In the genomic region with DNA sequence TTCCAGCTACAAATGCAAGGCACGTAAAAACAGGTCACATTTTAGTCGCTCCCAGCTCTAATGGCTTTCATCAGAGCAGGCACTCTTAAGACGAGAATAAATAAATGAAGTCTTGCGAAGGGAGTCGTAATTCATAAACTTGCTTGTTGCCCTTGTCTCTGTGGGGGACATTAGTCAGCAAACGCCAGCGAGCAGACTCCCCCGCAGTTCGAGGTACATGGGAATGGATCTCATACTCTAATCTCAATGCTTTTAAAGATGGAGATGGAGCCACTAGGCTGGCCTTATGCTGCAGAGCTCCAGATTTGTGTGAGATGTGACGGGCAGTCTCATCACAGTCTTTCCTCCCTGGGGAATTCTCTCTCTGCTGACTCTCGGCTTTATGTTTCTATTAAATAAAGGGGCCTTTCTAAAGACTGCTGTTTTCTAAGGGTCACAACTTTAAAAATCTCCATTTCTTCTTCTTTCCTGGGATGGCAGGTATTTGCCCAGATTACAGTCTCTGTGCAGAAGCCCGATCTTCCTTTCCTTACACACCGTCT, we compare ENCODE assay signal across 21 mouse cellular contexts. TPM values are rescaled to one million over a fixed set of nuclear protein-coding genes. Genes with fewer than 3 reads are reported as not detected.
DNase-seq lines count a peak whose midpoint lies in the region; ATAC-seq and TF ChIP-seq lines count a peak whose summit lies in the region.
"Had no signal": no experiment of that assay in that cellular context is flagged by ENCODE, and none has a peak within 500 bp of the region (broad histone marks: within the 10 kb centered on the region; RNA-seq: fewer than 3 reads in every experiment).

No protein-coding gene starts in this region.

- H3K36me3 ChIP-seq in forebrain, embryonic 15.5 days: no peaks in the 10 kb centered on the region
- H3K36me3 ChIP-seq in forebrain, embryonic 12.5 days (replicated peaks): no peaks in the 10 kb centered on the region
- H3K36me3 ChIP-seq in lung, embryonic 14.5 days (ENCODE audit: insufficient read depth): no peaks in the 10 kb centered on the region
- no peaks in the 10 kb centered on the region for H3K36me3 ChIP-seq in neural tube, embryonic 13.5 days
- H3K36me3 ChIP-seq: stomach, embryonic 15.5 days had no signal

- 0 out of 2 replicates have a peak overlapping the region, but pooled peaks have one; percentile 13 for H3K27ac ChIP-seq in forebrain, embryonic 15.5 days (replicated peaks)
- no peak overlapping the region for H3K27ac ChIP-seq in forebrain, embryonic 12.5 days
- no peak overlapping the region for H3K27ac ChIP-seq in lung, embryonic 14.5 days (ENCODE audit: low read depth)
- peak overlapping the region; percentile 80 for H3K27ac ChIP-seq in neural tube, embryonic 13.5 days (replicated peaks)
- H3K27ac ChIP-seq: forebrain, embryonic 13.5 days; heart, adult 2 months; stomach, embryonic 15.5 days had no signal

- no peaks in the 10 kb centered on the region for H3K27me3 ChIP-seq in forebrain, embryonic 15.5 days
- no peaks in the 10 kb centered on the region for H3K27me3 ChIP-seq in forebrain, embryonic 12.5 days
- H3K27me3 ChIP-seq in lung, embryonic 14.5 days (ENCODE audit: insufficient read depth, low read length): no peaks in the 10 kb centered on the region
- no peaks in the 10 kb centered on the region for H3K27me3 ChIP-seq in neural tube, embryonic 13.5 days
- H3K27me3 ChIP-seq: forebrain, embryonic 13.5 days; stomach, embryonic 15.5 days had no signal

- H3K4me3 ChIP-seq in forebrain, embryonic 15.5 days: no peak overlapping the region
- H3K4me3 ChIP-seq in forebrain, embryonic 12.5 days (replicated peaks): no peak overlapping the region
- no peak overlapping the region for H3K4me3 ChIP-seq in lung, embryonic 14.5 days (ENCODE audit: low read depth, low read length)
- no peak overlapping the region for H3K4me3 ChIP-seq in neural tube, embryonic 13.5 days
- H3K4me3 ChIP-seq: forebrain, embryonic 13.5 days; heart, adult 2 months; stomach, embryonic 15.5 days had no signal

- no peak for ATAC-seq in forebrain, embryonic 15.5 days (replicated peaks)
- ATAC-seq in forebrain, embryonic 12.5 days (ENCODE audit: low FRiP score): no peak
- no peak for ATAC-seq in lung, embryonic 14.5 days (ENCODE audit: insufficient read depth)
- no peak for ATAC-seq in neural tube, embryonic 13.5 days (ENCODE audit: low read depth)
- ATAC-seq: forebrain, embryonic 13.5 days; intestine, embryonic 16.5 days; lung, postnatal 0 days had no signal

- no peak overlapping the region for H3K9ac ChIP-seq in forebrain, embryonic 15.5 days (replicated peaks)
- H3K9ac ChIP-seq in forebrain, embryonic 12.5 days: no peak overlapping the region
- H3K9ac ChIP-seq in lung, embryonic 14.5 days: no peak overlapping the region
- no peak overlapping the region for H3K9ac ChIP-seq in neural tube, embryonic 13.5 days
- H3K9ac ChIP-seq: forebrain, embryonic 13.5 days; stomach, embryonic 15.5 days had no signal

- H3K4me1 ChIP-seq in forebrain, embryonic 15.5 days: peaks cover 39% of the 10 kb centered on the region
- peaks cover 20% of the 10 kb centered on the region for H3K4me1 ChIP-seq in forebrain, embryonic 12.5 days
- no peaks in the 10 kb centered on the region for H3K4me1 ChIP-seq in lung, embryonic 14.5 days (ENCODE audit: insufficient read depth)
- H3K4me1 ChIP-seq in neural tube, embryonic 13.5 days (replicated peaks): peaks cover 68% of the 10 kb centered on the region
- H3K4me1 ChIP-seq: stomach, embryonic 15.5 days had no signal

- no peaks in the 10 kb centered on the region for H3K9me3 ChIP-seq in forebrain, embryonic 15.5 days
- no peaks in the 10 kb centered on the region for H3K9me3 ChIP-seq in forebrain, embryonic 12.5 days
- H3K9me3 ChIP-seq in lung, embryonic 14.5 days (ENCODE audit: low read depth, low read length): no peaks in the 10 kb centered on the region
- no peaks in the 10 kb centered on the region for H3K9me3 ChIP-seq in neural tube, embryonic 13.5 days
- H3K9me3 ChIP-seq: forebrain, embryonic 13.5 days; stomach, embryonic 15.5 days had no signal

- no peak overlapping the region for H3K4me2 ChIP-seq in forebrain, embryonic 15.5 days (replicated peaks)
- no peak overlapping the region for H3K4me2 ChIP-seq in forebrain, embryonic 12.5 days
- H3K4me2 ChIP-seq in lung, embryonic 14.5 days: no peak overlapping the region
- no peak overlapping the region for H3K4me2 ChIP-seq in neural tube, embryonic 13.5 days
- H3K4me2 ChIP-seq: forebrain, embryonic 13.5 days; liver, embryonic 11.5 days; stomach, embryonic 15.5 days had no signal

- TF ChIP-seq CTCF in lung, embryonic 14.5 days (IDR thresholded peaks at IDR 0.05; ENCODE audit: low read depth): no peak

- DNase-seq in lung, embryonic 14.5 days: peak; percentile 23
- no peak for DNase-seq in lung, postnatal 25 days (ENCODE audit: low spot score)
- peak; percentile 41 for DNase-seq in gonadal fat pad, adult 2 months (ENCODE audit: low read depth)
- no peak for DNase-seq in right cerebral cortex, postnatal 4 days
- DNase-seq in adrenal gland, postnatal 25 days: no peak
- DNase-seq: adrenal gland, adult 2 months; cerebellum, postnatal 14 days; heart, adult 2 months; thymus, postnatal 25 days had no signal

- WGBS in forebrain, embryonic 15.5 days: 75% methylated on average over 13 of the region's 13 CpGs
- WGBS in forebrain, embryonic 12.5 days: 78% methylated on average over 13 of the region's 13 CpGs
- WGBS in lung, embryonic 14.5 days: 42% methylated on average over 13 of the region's 13 CpGs
- 34% methylated on average over 13 of the region's 13 CpGs for WGBS in neural tube, embryonic 13.5 days

RNA-seq across cellular contexts. Expression of gene 1700019N19Rik, which starts 39.4 kb away (rescaled TPM):
- not detected in 2 replicates for polyA plus RNA-seq in forebrain, embryonic 15.5 days (2015; fragmentation: Nextera tagmentation; extraction: Ambion mirVana)
- polyA plus RNA-seq in forebrain, embryonic 12.5 days (2016; fragmentation: Nextera tagmentation; extraction: Ambion mirVana): not detected in 2 replicates
- not detected in 2 replicates for polyA plus RNA-seq in lung, embryonic 14.5 days (2014; fragmentation: Nextera tagmentation; extraction: Ambion mirVana)
- 0.97 and 1.6 TPM in 2 replicates for polyA plus RNA-seq in gonadal fat pad, adult 2 months (2012; rRNA removed)
- not detected in 2 replicates for polyA plus RNA-seq in neural tube, embryonic 13.5 days (2015; fragmentation: Nextera tagmentation; extraction: Ambion mirVana)
- total RNA-seq in adrenal gland, postnatal 25 days (2021): not detected in 2 replicates
- total RNA-seq: gastrocnemius, adult 18-20 months; heart, adult 2 months; megakaryocyte-erythroid progenitor cell, adult 5-6 weeks had no signal
- polyA plus RNA-seq: adrenal gland, adult 2 months; embryonic facial prominence, embryonic 14.5 days; forebrain, embryonic 13.5 days; heart, postnatal 0 days; intestine, embryonic 16.5 days; lung, postnatal 0 days had no signal

Comparison
In these comparisons a context has a peak if more than half of its experiments do, and no peak if none do; other contexts are left out.
1. H3K27ac ChIP-seq: peak in forebrain, embryonic 15.5 days (single experiment) and neural tube, embryonic 13.5 days (single experiment); none in forebrain, embryonic 12.5 days (single experiment) and lung, embryonic 14.5 days (single experiment).
2. DNase-seq: peak in lung, embryonic 14.5 days (single experiment) and gonadal fat pad, adult 2 months (single experiment); none in lung, postnatal 25 days (single experiment), right cerebral cortex, postnatal 4 days (single experiment) and adrenal gland, postnatal 25 days (single experiment).